Mouse (Mus musculus) heart, adult 2 months (tissue): ENCODE measurements around the gene Tbc1d15.

ENCODE experiments used
- CTCF ChIP-seq: fragments of 200-600 bp; IDR thresholded peaks from 2 replicates; pipeline ENCODE4 v1.8.1; 2022; ENCODE audit warnings: antibody characterized with exemption, mild to moderate bottlenecking, moderate library complexity
- EP300 ChIP-seq: fragments of 200-500 bp; IDR thresholded peaks from 2 replicates; pipeline ENCODE4 v1.6.1; 2011; ENCODE audit warnings: low read depth, low read length, control low read depth; ENCODE audit not compliant: insufficient read depth
- POLR2A ChIP-seq: fragments of 200-500 bp; IDR thresholded peaks from 2 replicates; pipeline ENCODE4 v1.6.1; 2011; ENCODE audit warnings: mild to moderate bottlenecking, low read depth, low read length, control low read depth; ENCODE audit not compliant: insufficient read depth

- TF ChIP-seq CTCF: no peak
- no peak for TF ChIP-seq POLR2A
- no peak for TF ChIP-seq EP300
These were observed 45.4 kb downstream of the Tbc1d15 start for GRCm38 (mm10) chr10:115205825-115206224.
